Mouse (Mus musculus): ENCODE results near the gene Ccdc188. TPM values are rescaled to one million over a fixed set of nuclear protein-coding genes. Genes with fewer than 3 reads are reported as not detected.
A peak's percentile ranks its signal among the peaks of the same experiment; 100 is the strongest.

Gene Ccdc188
- not detected in 2 replicates for polyA plus RNA-seq (2015; fragmentation: Nextera tagmentation; extraction: Ambion mirVana)

GRCm38 (mm10) chr16:18217579-18217978 lies at the start of gene Ccdc188:
Gene Ccdc188 (plus strand): TSS chr16:18217879.
- no peak within 1 kb of the TSS for H3K4me2 ChIP-seq (replicated peaks; ENCODE audit: low read depth, low read length)
- H3K27me3 ChIP-seq (ENCODE audit: insufficient read depth, low read length), result no peaks in the 10 kb centered on the region
- ATAC-seq (ENCODE audit: low FRiP score, low TSS enrichment), result no peak
- no peak within 1 kb of the TSS for H3K27ac ChIP-seq (ENCODE audit: low read length)
- 85% methylated on average over 4 of the region's 4 CpGs for WGBS
- H3K4me1 ChIP-seq (ENCODE audit: insufficient read depth, low read length), result peaks cover 8% of the 10 kb centered on the region
- H3K36me3 ChIP-seq (ENCODE audit: insufficient read depth, low read length), result peaks cover 4% of the 10 kb centered on the region
- no peaks in the 10 kb centered on the region for H3K9me3 ChIP-seq (ENCODE audit: low read length)
- H3K4me3 ChIP-seq (ENCODE audit: low read length), result no peak within 1 kb of the TSS
- H3K9ac ChIP-seq (replicated peaks; ENCODE audit: low read length), result no peak within 1 kb of the TSS

GRCm38 (mm10) chr16:18169156-18169555 lies 48.5 kb upstream of the Ccdc188 start:
- no peak for ATAC-seq (ENCODE audit: low FRiP score, low TSS enrichment)
- Histone ChIP-seq H3K27me3 (ENCODE audit: insufficient read depth, low read length) (no peaks in the 10 kb centered on the region), H3K27ac (ENCODE audit: low read length) (no peak overlapping the region), H3K4me2 (replicated peaks; ENCODE audit: low read depth, low read length) (no peak overlapping the region), H3K36me3 (ENCODE audit: insufficient read depth, low read length) (no peaks in the 10 kb centered on the region), H3K4me1 (ENCODE audit: insufficient read depth, low read length) (no peaks in the 10 kb centered on the region), H3K9ac (replicated peaks; ENCODE audit: low read length) (no peak overlapping the region), H3K4me3 (ENCODE audit: low read length) (no peak overlapping the region), H3K9me3 (ENCODE audit: low read length) (no peaks in the 10 kb centered on the region)
- 78% methylated on average over 5 of the region's 5 CpGs for WGBS

GRCm38 (mm10) chr16:18169776-18170175 lies 47.9 kb upstream of the Ccdc188 start:
- no peak overlapping the region for H3K4me2 ChIP-seq (replicated peaks; ENCODE audit: low read depth, low read length)
- no peak overlapping the region for H3K4me3 ChIP-seq (ENCODE audit: low read length)
- H3K9ac ChIP-seq (replicated peaks; ENCODE audit: low read length), result no peak overlapping the region
- no peaks in the 10 kb centered on the region for H3K27me3 ChIP-seq (ENCODE audit: insufficient read depth, low read length)
- no peaks in the 10 kb centered on the region for H3K9me3 ChIP-seq (ENCODE audit: low read length)
- no peak overlapping the region for H3K27ac ChIP-seq (ENCODE audit: low read length)
- no peak for ATAC-seq (ENCODE audit: low FRiP score, low TSS enrichment)
- H3K4me1 ChIP-seq (ENCODE audit: insufficient read depth, low read length), result no peaks in the 10 kb centered on the region
- no peaks in the 10 kb centered on the region for H3K36me3 ChIP-seq (ENCODE audit: insufficient read depth, low read length)
- 84% methylated on average over 3 of the region's 3 CpGs for WGBS

- H3K9ac ChIP-seq (replicated peaks; ENCODE audit: low read length), result no peak overlapping the region
- H3K4me2 ChIP-seq (replicated peaks; ENCODE audit: low read depth, low read length), result no peak overlapping the region
- H3K36me3 ChIP-seq (ENCODE audit: insufficient read depth, low read length), result no peaks in the 10 kb centered on the region
- H3K4me1 ChIP-seq (ENCODE audit: insufficient read depth, low read length), result no peaks in the 10 kb centered on the region
- H3K9me3 ChIP-seq (ENCODE audit: low read length), result no peaks in the 10 kb centered on the region
- WGBS, result 7% methylated on average over 7 of the region's 7 CpGs
- no peak overlapping the region for H3K4me3 ChIP-seq (ENCODE audit: low read length)
- no peaks in the 10 kb centered on the region for H3K27me3 ChIP-seq (ENCODE audit: insufficient read depth, low read length)
- no peak overlapping the region for H3K27ac ChIP-seq (ENCODE audit: low read length)
- peak; percentile 25; the same call in 1 of the 2 replicates for ATAC-seq (ENCODE audit: low FRiP score, low TSS enrichment)
Measured at GRCm38 (mm10) chr16:18172266-18172855, 45.3 kb upstream of the Ccdc188 start.

GRCm38 (mm10) chr16:18173231-18173630 lies 44.4 kb upstream of the Ccdc188 start:
- no peaks in the 10 kb centered on the region for H3K27me3 ChIP-seq (ENCODE audit: insufficient read depth, low read length)
- H3K4me2 ChIP-seq (replicated peaks; ENCODE audit: low read depth, low read length), result no peak overlapping the region
- H3K4me3 ChIP-seq (ENCODE audit: low read length), result no peak overlapping the region
- no peaks in the 10 kb centered on the region for H3K36me3 ChIP-seq (ENCODE audit: insufficient read depth, low read length)
- no peak for ATAC-seq (ENCODE audit: low FRiP score, low TSS enrichment)
- H3K27ac ChIP-seq (ENCODE audit: low read length), result no peak overlapping the region
- 87% methylated on average over 9 of the region's 9 CpGs for WGBS
- H3K9ac ChIP-seq (replicated peaks; ENCODE audit: low read length), result no peak overlapping the region
- no peaks in the 10 kb centered on the region for H3K4me1 ChIP-seq (ENCODE audit: insufficient read depth, low read length)
- H3K9me3 ChIP-seq (ENCODE audit: low read length), result no peaks in the 10 kb centered on the region

GRCm38 (mm10) chr16:18173788-18174187 lies 43.9 kb upstream of the Ccdc188 start:
- no peaks in the 10 kb centered on the region for H3K4me1 ChIP-seq (ENCODE audit: insufficient read depth, low read length)
- H3K9me3 ChIP-seq (ENCODE audit: low read length), result no peaks in the 10 kb centered on the region
- no peak overlapping the region for H3K4me3 ChIP-seq (ENCODE audit: low read length)
- H3K27me3 ChIP-seq (ENCODE audit: insufficient read depth, low read length), result 0 out of 2 replicates have a peak, but pooled peaks cover 2% of the 10 kb centered on the region
- H3K9ac ChIP-seq (replicated peaks; ENCODE audit: low read length), result no peak overlapping the region
- H3K4me2 ChIP-seq (replicated peaks; ENCODE audit: low read depth, low read length), result no peak overlapping the region
- H3K27ac ChIP-seq (ENCODE audit: low read length), result no peak overlapping the region
- 73% methylated on average over 11 of the region's 11 CpGs for WGBS
- H3K36me3 ChIP-seq (ENCODE audit: insufficient read depth, low read length), result no peaks in the 10 kb centered on the region
- ATAC-seq (ENCODE audit: low FRiP score, low TSS enrichment), result no peak

GRCm38 (mm10) chr16:18175817-18176541 lies 41.7 kb upstream of the Ccdc188 start:
- 32% methylated on average over 6 of the region's 6 CpGs for WGBS
- ATAC-seq (ENCODE audit: low FRiP score, low TSS enrichment), result no peak

GRCm38 (mm10) chr16:18176758-18177157 lies 40.9 kb upstream of the Ccdc188 start:
- no peaks in the 10 kb centered on the region for H3K36me3 ChIP-seq (ENCODE audit: insufficient read depth, low read length)
- H3K9ac ChIP-seq (replicated peaks; ENCODE audit: low read length), result no peak overlapping the region
- H3K4me2 ChIP-seq (replicated peaks; ENCODE audit: low read depth, low read length), result no peak overlapping the region
- peaks cover 5% of the 10 kb centered on the region; the same call in 1 of the 2 replicates for H3K27me3 ChIP-seq (ENCODE audit: insufficient read depth, low read length)
- H3K9me3 ChIP-seq (ENCODE audit: low read length), result no peaks in the 10 kb centered on the region
- peaks cover 10% of the 10 kb centered on the region for H3K4me1 ChIP-seq (ENCODE audit: insufficient read depth, low read length)
- WGBS, result 65% methylated on average over 4 of the region's 4 CpGs
- no peak overlapping the region for H3K4me3 ChIP-seq (ENCODE audit: low read length)
- no peak for ATAC-seq (ENCODE audit: low FRiP score, low TSS enrichment)
- H3K27ac ChIP-seq (ENCODE audit: low read length), result no peak overlapping the region

More at GRCm38 (mm10) chr16:18175817-18176541, 41.7 kb upstream of the Ccdc188 start:
- no peak overlapping the region for H3K9ac ChIP-seq (replicated peaks; ENCODE audit: low read length)
- no peak overlapping the region for H3K4me2 ChIP-seq (replicated peaks; ENCODE audit: low read depth, low read length)
- H3K36me3 ChIP-seq (ENCODE audit: insufficient read depth, low read length), result no peaks in the 10 kb centered on the region
- H3K27me3 ChIP-seq (ENCODE audit: insufficient read depth, low read length), result peaks cover 2% of the 10 kb centered on the region; the same call in 1 of the 2 replicates
- H3K27ac ChIP-seq (ENCODE audit: low read length), result no peak overlapping the region
- no peaks in the 10 kb centered on the region for H3K9me3 ChIP-seq (ENCODE audit: low read length)
- H3K4me3 ChIP-seq (ENCODE audit: low read length), result no peak overlapping the region
- peaks cover 3% of the 10 kb centered on the region for H3K4me1 ChIP-seq (ENCODE audit: insufficient read depth, low read length)

GRCm38 (mm10) chr16:18179591-18179990 lies 38.1 kb upstream of the Ccdc188 start:
- Histone ChIP-seq H3K9ac (replicated peaks; ENCODE audit: low read length) (no peak overlapping the region), H3K36me3 (ENCODE audit: insufficient read depth, low read length) (no peaks in the 10 kb centered on the region), H3K4me2 (replicated peaks; ENCODE audit: low read depth, low read length) (no peak overlapping the region), H3K27me3 (ENCODE audit: insufficient read depth, low read length) (peaks cover 10% of the 10 kb centered on the region; the same call in 1 of the 2 replicates), H3K9me3 (ENCODE audit: low read length) (no peaks in the 10 kb centered on the region), H3K4me1 (ENCODE audit: insufficient read depth, low read length) (peaks cover 13% of the 10 kb centered on the region), H3K27ac (ENCODE audit: low read length) (0 out of 2 replicates have a peak overlapping the region, but pooled peaks have one; percentile 15), H3K4me3 (ENCODE audit: low read length) (no peak overlapping the region)
- ATAC-seq (ENCODE audit: low FRiP score, low TSS enrichment), result no peak
- 33% methylated on average over 2 of the region's 2 CpGs for WGBS

- H3K27me3 ChIP-seq (ENCODE audit: insufficient read depth, low read length), result peaks cover 10% of the 10 kb centered on the region; the same call in 1 of the 2 replicates
- H3K4me3 ChIP-seq (ENCODE audit: low read length), result no peak overlapping the region
- 5% methylated on average over 10 of the region's 10 CpGs for WGBS
- H3K27ac ChIP-seq (ENCODE audit: low read length), result no peak overlapping the region
- no peak for ATAC-seq (ENCODE audit: low FRiP score, low TSS enrichment)
- H3K4me1 ChIP-seq (ENCODE audit: insufficient read depth, low read length), result peaks cover 26% of the 10 kb centered on the region
- H3K9ac ChIP-seq (replicated peaks; ENCODE audit: low read length), result no peak overlapping the region
- no peaks in the 10 kb centered on the region for H3K9me3 ChIP-seq (ENCODE audit: low read length)
- no peak overlapping the region for H3K4me2 ChIP-seq (replicated peaks; ENCODE audit: low read depth, low read length)
- H3K36me3 ChIP-seq (ENCODE audit: insufficient read depth, low read length), result no peaks in the 10 kb centered on the region
Measured at GRCm38 (mm10) chr16:18181398-18181797, 36.3 kb upstream of the Ccdc188 start.
